Mouse (Mus musculus): ENCODE results near the gene Mif.

GRCm38 (mm10) chr10:75895730-75896129 is 35.7 kb upstream of the Mif start:
- no peak for TF ChIP-seq CTCF (IDR thresholded peaks at IDR 0.05; ENCODE audit: control insufficient read depth, insufficient read depth, low read length)
- TF ChIP-seq POLR2A (IDR thresholded peaks at IDR 0.05; ENCODE audit: borderline replicate concordance, control insufficient read depth, low read depth, low read length) = no peak
